Mouse (Mus musculus) monocyte, adult 2 months (primary cell): ENCODE results near the gene Dclre1b.
"Not testable (repeated sequence)": the region's sequence is repeated elsewhere in the genome, so short reads cannot be mapped to it uniquely, and the experiment has no call there.

Experiments used
- DNase-seq, 2 experiments: peaks; one replicate each; pipeline ENCODE4 v3.0.0; 2022; ENCODE audit warnings: low spot score in 2 of 2, low read depth in 1 of 2

Gene Dclre1b

DNA sequence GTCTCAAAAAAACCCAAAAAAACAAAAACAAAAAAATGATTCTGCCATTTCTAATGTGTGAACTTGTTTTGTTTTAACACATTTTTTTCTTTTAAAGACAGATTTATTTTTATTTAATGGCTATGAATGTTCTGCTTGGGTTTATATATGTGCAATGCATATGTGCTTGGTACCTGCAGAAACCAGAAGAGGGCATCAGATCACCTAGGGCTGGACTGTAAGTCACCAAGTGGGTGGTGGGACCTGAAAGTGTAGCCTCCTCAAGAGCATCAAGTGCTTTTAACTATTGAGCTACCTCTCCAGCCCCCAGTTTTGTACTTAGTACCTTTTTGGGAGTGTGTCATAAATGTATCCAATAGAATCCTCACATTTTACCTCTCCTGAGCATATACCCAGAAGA lies 18.3 kb upstream of the Dclre1b start:
- DNase-seq = no peak

DNA sequence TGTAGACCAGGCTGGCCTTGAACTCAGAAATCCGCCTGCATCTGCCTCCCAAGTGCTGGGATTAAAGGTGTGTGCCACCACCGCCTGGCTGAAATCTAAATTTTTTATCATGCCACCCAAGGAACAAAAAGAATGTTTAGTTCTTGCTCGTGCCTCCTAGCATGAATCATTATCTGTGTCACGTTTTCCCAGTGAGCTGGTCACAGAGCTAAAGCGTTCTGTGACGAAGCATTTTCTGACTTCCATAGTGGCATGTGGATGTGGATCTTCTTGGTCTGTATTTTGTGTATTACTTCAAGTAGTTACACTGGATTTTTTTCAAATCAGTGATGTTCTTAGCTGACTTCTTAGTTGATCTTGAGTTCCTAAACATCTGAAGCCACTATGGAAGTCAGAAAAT lies 1.7 kb upstream of the Dclre1b start:
- DNase-seq = no peak

- DNase-seq = no peak
Measured at GRCm38 (mm10) chr3:103809799-103810150, 531 bp upstream of the Dclre1b start.

DNA sequence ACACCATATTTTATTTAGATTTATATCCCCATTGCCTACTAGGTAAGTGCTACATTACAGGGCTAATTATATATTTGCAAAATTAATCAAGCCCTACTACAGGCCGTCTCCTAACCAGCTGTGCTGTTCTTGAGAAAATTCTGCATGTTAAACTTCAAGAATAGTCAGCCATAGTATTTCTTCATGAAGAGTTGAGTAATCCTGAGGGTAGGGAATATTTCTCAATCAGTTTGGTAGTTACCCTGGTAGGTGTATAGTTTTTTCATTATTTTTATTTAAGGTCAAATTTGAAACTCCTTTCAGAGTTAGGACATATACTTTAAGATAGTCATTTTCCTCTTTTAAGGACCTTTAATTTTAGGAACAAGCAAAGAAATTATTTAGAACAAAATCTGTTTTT lies 3.6 kb downstream of the Dclre1b start:
- no peak for DNase-seq

- no peak for DNase-seq
Measured at GRCm38 (mm10) chr3:103802861-103803260, 6.4 kb downstream of the Dclre1b start.

GRCm38 (mm10) chr3:103801631-103802531 lies 7.4 kb downstream of the Dclre1b start:
- peak; percentile 51 for DNase-seq

DNA sequence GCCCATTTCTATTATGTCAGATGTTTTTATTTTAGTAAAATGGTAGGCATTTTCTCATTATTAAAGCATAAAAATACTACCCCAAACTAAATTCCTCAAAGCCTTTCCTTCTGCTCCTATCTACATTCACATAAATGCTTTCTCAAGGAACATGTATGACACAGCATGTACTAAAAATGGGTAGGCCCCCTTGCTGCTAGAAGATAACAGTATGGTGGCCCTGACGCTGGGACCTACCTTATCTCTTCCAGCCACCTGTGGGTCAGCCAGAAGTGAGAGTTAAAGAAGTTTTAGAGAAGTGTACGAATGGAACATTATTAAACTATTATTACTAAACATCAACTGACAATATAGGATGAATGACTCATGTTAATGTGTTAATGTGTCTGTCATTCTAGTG lies 9.7 kb downstream of the Dclre1b start:
- DNase-seq = no peak

- no peak for DNase-seq
Measured at GRCm38 (mm10) chr3:103796389-103796788, 12.9 kb downstream of the Dclre1b start.

- no peak for DNase-seq
Measured at GRCm38 (mm10) chr3:103792566-103792965, 16.7 kb downstream of the Dclre1b start.

GRCm38 (mm10) chr3:103792111-103792406 lies 17.2 kb downstream of the Dclre1b start:
- not testable (repeated sequence) for DNase-seq

- peak; percentile 85 to 90 for DNase-seq
Measured at GRCm38 (mm10) chr3:103791230-103792110, 17.8 kb downstream of the Dclre1b start, which contains the start of gene Hipk1. TSS of gene Hipk1 (minus strand) at chr3:103791563.

DNA sequence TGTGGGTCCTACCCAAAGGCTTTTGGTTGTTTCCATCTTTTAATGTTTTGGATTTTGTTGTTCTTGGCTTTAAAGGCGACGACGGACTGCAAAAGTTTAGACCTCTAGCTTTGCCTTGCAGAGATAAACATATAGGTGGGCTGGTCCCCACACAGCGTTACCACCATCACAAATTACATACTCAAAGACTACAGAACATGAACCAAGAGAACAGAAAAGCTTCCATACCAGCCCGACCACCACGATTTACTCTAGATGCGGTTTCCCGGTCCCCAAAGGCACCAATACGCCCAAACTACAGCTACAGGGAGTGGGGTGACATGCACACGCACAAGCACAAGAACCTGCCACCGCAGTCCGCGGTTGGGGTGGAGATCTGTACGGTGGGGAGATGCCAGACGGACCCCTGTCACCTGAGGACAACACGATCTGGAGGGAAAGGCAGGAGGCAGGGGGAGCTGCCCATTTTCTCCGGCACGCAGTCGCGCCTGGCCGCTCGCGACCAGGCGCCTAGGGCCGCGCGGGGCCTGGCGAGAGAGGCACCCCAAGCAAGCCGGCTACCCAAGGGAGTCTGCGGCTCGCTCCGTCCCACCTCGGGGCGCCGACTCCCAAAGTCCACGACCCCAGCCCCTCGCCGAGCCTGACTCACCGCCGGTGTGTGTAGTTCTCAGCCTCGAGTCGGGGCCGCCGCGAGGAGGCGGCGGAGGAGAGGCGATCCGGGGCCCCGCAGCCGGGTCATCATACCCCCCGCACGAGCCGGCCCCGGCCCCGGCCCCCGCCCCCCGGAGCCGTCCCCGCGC lies 18.7 kb downstream of the Dclre1b start:
- DNase-seq = no peak

GRCm38 (mm10) chr3:103789891-103790345 lies 19.3 kb downstream of the Dclre1b start:
- DNase-seq = no peak

DNA sequence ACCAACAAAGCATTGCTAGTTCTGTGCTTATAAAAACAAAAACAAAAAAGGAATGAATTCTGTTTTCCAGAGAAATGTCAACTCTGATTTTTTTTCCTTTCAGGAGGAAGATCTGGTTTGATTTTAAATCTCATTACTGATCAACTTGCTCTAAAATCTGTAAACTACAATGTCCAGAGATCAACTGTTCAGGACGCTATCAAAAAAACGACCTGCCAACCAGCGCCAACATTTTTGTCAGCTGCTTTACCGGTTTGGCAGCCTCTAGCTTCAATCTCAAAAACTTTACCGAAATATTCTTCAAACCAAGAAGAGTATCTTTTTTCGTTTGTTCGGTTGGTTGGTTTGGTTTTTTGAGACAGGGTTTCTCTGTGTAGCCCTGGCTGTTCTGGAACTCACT lies 20.1 kb downstream of the Dclre1b start:
- DNase-seq = no peak

DNA sequence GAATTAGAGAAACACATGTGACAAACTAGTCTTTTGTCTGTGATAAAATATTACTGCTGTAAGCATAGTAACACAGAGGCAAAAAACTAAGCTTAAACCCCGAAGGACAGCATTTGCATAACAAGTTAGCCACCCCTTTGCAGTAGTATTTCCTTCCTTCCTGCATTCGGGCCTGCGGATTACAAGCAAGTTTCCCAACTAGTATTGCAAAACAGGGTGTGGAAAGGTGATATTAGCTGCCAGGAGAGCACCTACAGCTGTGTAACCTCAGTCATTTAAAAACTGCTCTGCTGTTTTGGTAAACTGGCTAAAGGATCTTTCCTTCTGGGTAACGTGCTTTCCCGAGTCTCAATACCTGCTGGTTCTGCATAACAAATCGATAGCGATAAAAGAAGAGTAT lies 22.0 kb downstream of the Dclre1b start:
- DNase-seq = no peak

GRCm38 (mm10) chr3:103782844-103783609 lies 26.2 kb downstream of the Dclre1b start:
- no peak for DNase-seq

GRCm38 (mm10) chr3:103780777-103781176 lies 28.5 kb downstream of the Dclre1b start:
- no peak for DNase-seq

GRCm38 (mm10) chr3:103780271-103780670 lies 29.0 kb downstream of the Dclre1b start:
- DNase-seq = no peak

DNA sequence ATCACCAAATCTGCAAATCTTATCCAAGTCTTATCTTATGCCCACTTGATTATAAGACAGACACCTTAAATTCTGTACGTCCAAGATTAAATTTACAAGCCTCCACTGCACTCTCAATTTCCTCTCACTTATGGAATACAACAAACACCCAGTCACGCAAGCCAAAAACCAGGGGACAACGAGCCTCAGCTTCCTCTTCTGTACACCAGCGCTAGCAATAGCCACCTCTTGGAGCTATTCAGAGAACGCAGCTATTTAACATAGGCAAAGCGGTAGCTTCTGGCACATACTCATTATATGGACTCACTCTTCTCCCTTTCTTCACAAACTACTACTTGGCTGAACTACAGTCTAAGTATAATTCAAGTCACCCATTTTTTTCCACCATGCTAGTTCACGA lies 30.1 kb downstream of the Dclre1b start:
- no peak for DNase-seq

DNA sequence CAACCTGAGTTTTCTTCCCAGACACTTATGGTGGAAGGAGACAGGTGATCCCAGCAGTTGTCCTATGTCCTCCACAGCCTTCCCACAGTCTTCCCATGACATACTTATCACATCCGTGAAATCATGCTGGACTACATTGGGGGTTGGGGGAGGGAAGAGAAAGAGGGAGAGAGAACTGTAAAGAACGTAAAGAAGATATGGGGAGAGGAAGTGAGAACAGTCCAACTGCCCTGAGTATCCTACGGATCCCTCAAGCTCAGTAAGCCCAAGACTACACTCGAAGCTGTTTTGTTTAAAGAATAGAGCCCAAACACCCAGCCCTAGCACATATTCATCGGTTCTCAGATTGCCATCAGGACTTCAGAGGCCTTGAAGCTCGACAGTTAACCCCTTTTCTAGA lies 30.6 kb downstream of the Dclre1b start:
- DNase-seq = no peak

- no peak for DNase-seq
Measured at GRCm38 (mm10) chr3:103777940-103778339, 31.3 kb downstream of the Dclre1b start.
